Mouse (Mus musculus) liver, embryonic 14.5 days (tissue): ENCODE measurements around the gene Zranb3. TPM values are rescaled to one million over a fixed set of nuclear protein-coding genes. Genes with fewer than 3 reads are reported as not detected.

Source experiments
- ATAC-seq: fragments of 200-750 bp; cut with Nextera tagmentation; 2 replicates; pipeline ENCODE4 v1.8.0; 2017; ENCODE audit warnings: moderate number of reproducible peaks, mild to moderate bottlenecking, moderate library complexity; ENCODE audit not compliant: insufficient read depth
- DNase-seq, 3 experiments: peaks; one replicate each; pipeline ENCODE4 v3.0.0-alpha.2; 2012 to 2013; ENCODE audit warnings: low read depth in 3 of 3, low spot score in 3 of 3
- H3K27ac ChIP-seq: fragments of 300-500 bp; sonication (generic); 2 replicates; pipeline ENCODE4 v1.5.1; 2014; ENCODE audit warnings: moderate library complexity, mild to moderate bottlenecking, control low read depth, inconsistent platforms
- H3K27me3 ChIP-seq: fragments of 300-500 bp; sonication (generic); 2 replicates; pipeline ENCODE4 v1.6.1; 2014; ENCODE audit warnings: mild to moderate bottlenecking, low read length, moderate library complexity; ENCODE audit not compliant: control insufficient read depth, insufficient read depth
- H3K36me3 ChIP-seq: fragments of 300-500 bp; sonication (generic); replicated peaks from 2 replicates; pipeline ENCODE4 v1.6.1; 2014; ENCODE audit warnings: low read depth; ENCODE audit not compliant: control insufficient read depth, insufficient read depth
- H3K4me1 ChIP-seq, 2 experiments: fragments of 200-500 bp in 1 of 2; fragments of 300-500 bp in 1 of 2; sonication (generic) in 1 of 2; replicated peaks; 2 replicates each; pipeline ENCODE4 v1.6.1; 2012 to 2014; ENCODE audit warnings: antibody characterized with exemption in 1 of 2, inconsistent platforms in 1 of 2, low read length in 1 of 2; ENCODE audit not compliant: control insufficient read depth in 2 of 2, insufficient read depth in 2 of 2
- H3K4me2 ChIP-seq: fragments of 300-500 bp; sonication (generic); 2 replicates; pipeline ENCODE4 v1.6.1; 2014; ENCODE audit warnings: low read depth, mild to moderate bottlenecking, control low read depth, moderate library complexity
- H3K4me3 ChIP-seq, 2 experiments: fragments of 200-500 bp in 1 of 2; fragments of 300-500 bp in 1 of 2; sonication (generic) in 1 of 2; 2 replicates each; pipeline ENCODE4 v1.5.1; 2012 to 2014; ENCODE audit warnings: low read depth in 2 of 2, low read length in 2 of 2, mild to moderate bottlenecking in 2 of 2, control low read depth in 1 of 2, inconsistent platforms in 1 of 2, moderate library complexity in 1 of 2; ENCODE audit not compliant: insufficient read depth in 1 of 2
- H3K9ac ChIP-seq: fragments of 300-500 bp; sonication (generic); replicated peaks from 2 replicates; pipeline ENCODE4 v1.6.1; 2014; ENCODE audit warnings: mild to moderate bottlenecking, control low read depth, moderate library complexity
- H3K9me3 ChIP-seq: fragments of 300-500 bp; sonication (generic); 2 replicates; pipeline ENCODE4 v1.6.1; 2016; ENCODE audit warnings: low read length, mixed read lengths; ENCODE audit not compliant: control insufficient read depth
- CTCF ChIP-seq: IDR thresholded peaks from 2 replicates; pipeline ENCODE4 v1.5.1; 2016; ENCODE audit warnings: antibody characterized with exemption, low read depth, control low read depth
- EP300 ChIP-seq: IDR thresholded peaks from 2 replicates; pipeline ENCODE4 v1.6.1; 2016; ENCODE audit warnings: antibody characterized with exemption, low read depth
- WGBS: fragments of 180-500 bp; shearing (Covaris S2); extraction: QIAGEN DNeasy Blood & Tissue Kit; methylation state at CpG from one replicate; pipeline ENCODE4 v1.1.7; 2014; ENCODE audit not compliant: insufficient replicate concordance; 5-methylcytosine and 5-hydroxymethylcytosine counted together
- polyA plus RNA-seq, 2 experiments: library from polyadenylated mRNA; depleted of rRNA in 1 of 2; stranded (reverse) in 1 of 2; unstranded in 1 of 2; fragments of >200 nt; fragmentation: Nextera tagmentation in 1 of 2; extraction: Ambion mirVana in 1 of 2; gene quantifications; 2 replicates each; pipeline versions ENCODE4 v1.2.1 to v1.2.3; 2012 to 2014

Gene Zranb3
- polyA plus RNA-seq, 2 experiments: 3.9 to 4.1 TPM

- H3K36me3 ChIP-seq: no peaks in the 10 kb centered on the region
- no peaks in the 10 kb centered on the region; a peak in 2 of 4 replicates for H3K4me1 ChIP-seq
- H3K4me3 ChIP-seq: no peak overlapping the region
- DNase-seq: no peak
- no peak overlapping the region for H3K9ac ChIP-seq
- H3K27me3 ChIP-seq: no peaks in the 10 kb centered on the region
- WGBS: 74% methylated on average over 7 of the region's 7 CpGs
- no peak overlapping the region for H3K27ac ChIP-seq
- no peak overlapping the region for H3K4me2 ChIP-seq
- H3K9me3 ChIP-seq: no peaks in the 10 kb centered on the region
- no peak for TF ChIP-seq EP300
- TF ChIP-seq CTCF: no peak
- ATAC-seq: no peak
Observed at GRCm38 (mm10) chr1:128081873-128082272, 21.0 kb downstream of the Zranb3 start.

- H3K27ac ChIP-seq: no peak overlapping the region
- H3K9me3 ChIP-seq: no peaks in the 10 kb centered on the region
- H3K27me3 ChIP-seq: no peaks in the 10 kb centered on the region
- no peak overlapping the region for H3K4me3 ChIP-seq
- ATAC-seq (no peak), DNase-seq (no peak)
- no peak overlapping the region for H3K4me2 ChIP-seq
- no peaks in the 10 kb centered on the region; a peak in 2 of 4 replicates for H3K4me1 ChIP-seq
- no peak overlapping the region for H3K9ac ChIP-seq
- TF ChIP-seq EP300 (no peak), CTCF (no peak)
- H3K36me3 ChIP-seq: no peaks in the 10 kb centered on the region
- 72% methylated on average over 5 of the region's 5 CpGs for WGBS
Observed at GRCm38 (mm10) chr1:128080936-128081696, 21.7 kb downstream of the Zranb3 start.

- TF ChIP-seq EP300 (no peak), CTCF (no peak)
- Histone ChIP-seq H3K9ac (no peak overlapping the region), H3K36me3 (no peaks in the 10 kb centered on the region)
Observed at GRCm38 (mm10) chr1:128078646-128079045, 24.2 kb downstream of the Zranb3 start.

GRCm38 (mm10) chr1:128077788-128078187, 25.1 kb downstream of the Zranb3 start:
- Histone ChIP-seq H3K9ac (no peak overlapping the region), H3K4me2 (no peak overlapping the region), H3K36me3 (no peaks in the 10 kb centered on the region), H3K9me3 (no peaks in the 10 kb centered on the region), H3K4me1 (no peaks in the 10 kb centered on the region; a peak in 2 of 4 replicates), H3K4me3 (no peak overlapping the region), H3K27me3 (no peaks in the 10 kb centered on the region), H3K27ac (no peak overlapping the region)
- WGBS: 80% methylated on average over 2 of the region's 2 CpGs
- TF ChIP-seq CTCF (no peak), EP300 (no peak)
- ATAC-seq (no peak), DNase-seq (no peak)

More at GRCm38 (mm10) chr1:128078646-128079045, 24.2 kb downstream of the Zranb3 start:
- Histone ChIP-seq H3K27ac (no peak overlapping the region), H3K4me2 (no peak overlapping the region), H3K4me1 (no peaks in the 10 kb centered on the region; a peak in 2 of 4 replicates), H3K4me3 (no peak overlapping the region), H3K9me3 (no peaks in the 10 kb centered on the region), H3K27me3 (no peaks in the 10 kb centered on the region)
- ATAC-seq (no peak), DNase-seq (no peak)
- WGBS: 86% methylated on average over 1 of the region's 1 CpGs

GRCm38 (mm10) chr1:128076791-128077479, 25.9 kb downstream of the Zranb3 start:
- Histone ChIP-seq H3K9ac (no peak overlapping the region), H3K4me2 (no peak overlapping the region), H3K9me3 (no peaks in the 10 kb centered on the region), H3K4me3 (no peak overlapping the region), H3K27me3 (no peaks in the 10 kb centered on the region), H3K36me3 (no peaks in the 10 kb centered on the region), H3K27ac (no peak overlapping the region), H3K4me1 (no peaks in the 10 kb centered on the region; a peak in 2 of 4 replicates)
- TF ChIP-seq CTCF (no peak), EP300 (no peak)
- DNase-seq: no peak
- no peak for ATAC-seq
- WGBS: 74% methylated on average over 8 of the region's 8 CpGs
